Mouse (Mus musculus): Measurements from ENCODE around the gene Zfp982.
"Not testable (repeated sequence)": the region's sequence is repeated elsewhere in the genome, so short reads cannot be mapped to it uniquely, and the experiment has no call there.

Gene Zfp982

DNA sequence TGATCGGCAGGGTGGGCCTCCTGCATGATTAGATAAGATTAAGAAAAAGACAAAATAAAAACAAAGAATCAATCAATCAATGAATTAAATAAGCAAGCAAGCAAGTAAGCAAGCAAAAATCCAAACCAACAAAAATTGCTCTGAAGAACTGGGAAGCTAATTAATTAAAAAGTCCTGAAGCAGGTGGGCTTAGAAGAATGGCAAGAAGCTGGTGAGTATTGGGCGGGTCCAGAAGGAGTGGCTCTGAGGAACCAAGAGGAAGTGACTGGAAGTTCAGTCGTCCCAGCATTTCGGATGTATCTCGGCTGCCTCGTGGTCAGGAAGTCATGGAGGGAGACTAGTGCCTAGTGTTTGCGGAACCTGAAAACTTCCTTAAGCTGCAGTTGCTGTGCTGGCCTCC lies at the start of gene Zfp982:
TSS of gene Zfp982 (plus strand) at position 301 of the 400 bp plus-strand sequence.
- in situ Hi-C loops (cut with MboI, MseI) = not testable (repeated sequence)

DNA sequence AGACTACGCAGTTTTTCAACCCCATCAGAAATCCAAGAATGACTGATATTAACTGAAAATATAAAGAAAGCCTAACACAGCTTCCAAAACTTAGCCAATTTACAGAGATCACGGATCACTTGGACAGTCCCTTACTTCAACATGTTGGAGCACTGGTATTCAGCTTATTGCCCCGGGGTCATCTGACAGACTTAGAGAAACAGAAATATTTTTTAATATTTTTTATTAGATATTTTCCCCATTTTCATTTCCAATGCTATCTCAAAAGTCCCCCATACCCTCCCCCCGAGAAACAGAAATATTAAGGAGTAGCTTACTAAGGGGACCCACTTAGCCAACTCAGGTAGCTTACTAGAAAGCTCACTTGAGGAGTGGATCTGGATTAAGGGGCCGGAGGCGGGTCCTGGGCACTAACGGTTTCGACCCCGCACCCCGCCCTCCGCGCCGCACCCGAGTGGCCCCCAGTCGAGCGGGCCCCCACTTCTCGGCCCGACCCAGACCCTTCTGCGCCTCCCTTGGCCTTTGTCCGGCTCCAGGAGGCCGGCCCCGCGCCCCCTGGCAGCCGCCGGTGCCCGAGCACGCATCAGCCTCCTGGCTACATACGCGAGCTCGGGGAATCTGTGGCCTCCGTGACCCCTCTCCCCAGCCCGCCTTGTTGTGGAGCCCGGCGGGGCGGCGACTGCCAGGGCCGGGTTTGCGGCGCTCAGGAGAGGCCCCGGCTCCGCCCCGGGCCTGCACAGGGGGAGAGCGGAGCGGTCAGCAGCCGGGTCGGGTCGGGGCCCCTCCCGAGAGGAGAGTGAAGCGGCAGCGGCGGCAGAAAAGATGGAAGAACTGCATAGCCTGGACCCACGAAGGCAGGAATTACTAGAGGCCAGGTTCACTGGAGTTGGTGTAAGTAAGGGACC lies 49.3 kb upstream of the Zfp982 start:
- in situ Hi-C loops (cut with MboI, MseI) = loop anchor here (25.0 kb wide), 1 partner anchor 631 kb away; no protein-coding TSS in a partner anchor

DNA sequence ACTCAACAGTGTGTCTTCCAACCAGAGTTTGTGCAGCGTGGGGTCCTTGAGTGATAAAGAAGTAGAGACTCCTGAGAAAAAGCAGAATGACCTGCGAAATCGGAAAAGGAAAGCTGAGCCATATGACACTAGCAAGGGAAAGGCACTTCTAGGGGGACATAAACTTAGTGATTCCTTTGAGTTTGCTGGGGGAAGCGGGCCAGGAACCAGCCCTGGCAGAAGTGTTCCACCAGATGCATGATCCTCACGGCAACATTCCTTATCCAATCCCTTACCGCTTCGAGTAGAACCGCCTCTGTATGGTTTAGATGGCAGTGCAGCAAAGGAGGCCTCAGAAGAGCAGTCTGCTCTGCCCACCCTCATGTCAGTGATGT lies 48.7 kb upstream of the Zfp982 start:
- in situ Hi-C loops (cut with MboI, MseI) = loop anchor here (25.0 kb wide), 1 partner anchor 631 kb away; no protein-coding TSS in a partner anchor

DNA sequence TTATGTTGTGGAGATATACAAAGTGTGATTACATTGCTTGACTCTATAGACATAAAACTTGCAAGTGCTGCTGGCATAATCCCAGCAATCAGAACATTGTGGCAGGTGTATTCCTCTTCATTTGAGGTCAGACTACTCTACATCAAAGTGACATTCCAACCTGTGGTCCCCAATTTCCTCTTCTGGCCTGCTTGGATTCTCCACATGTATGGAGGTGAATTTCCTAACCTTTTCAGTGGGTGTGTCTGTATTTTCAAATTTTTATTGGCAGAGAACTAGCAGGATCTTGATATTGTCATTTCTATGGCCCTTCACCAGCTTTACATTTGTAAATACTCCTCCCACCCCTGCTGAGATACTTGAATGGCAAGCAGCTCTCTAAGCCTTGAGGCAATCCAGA lies 46.8 kb upstream of the Zfp982 start:
- in situ Hi-C loops (cut with MboI, MseI) = loop anchor here (25.0 kb wide), 1 partner anchor 633 kb away; no protein-coding TSS in a partner anchor

DNA sequence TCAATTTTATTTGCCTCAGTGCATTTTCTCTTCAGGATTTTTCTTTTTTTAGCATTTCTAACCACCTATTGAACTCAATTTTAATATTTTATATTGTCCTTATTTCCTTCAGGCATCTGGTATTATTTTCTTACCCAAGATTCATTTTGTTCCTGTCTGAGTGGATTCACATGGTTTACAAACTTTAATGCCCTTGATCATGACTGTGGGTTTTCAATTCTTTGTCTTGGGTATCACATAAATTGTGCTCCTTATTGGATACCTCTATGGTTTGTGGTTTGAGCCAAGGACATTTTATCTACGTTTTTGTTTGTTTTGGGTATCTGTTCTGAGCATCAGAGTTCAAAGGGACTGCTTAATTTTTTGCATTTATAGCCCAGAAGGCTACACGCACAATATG lies 43.9 kb upstream of the Zfp982 start:
- in situ Hi-C loops (cut with MboI, MseI) = loop anchor here (25.0 kb wide), 1 partner anchor 636 kb away; no protein-coding TSS in a partner anchor

DNA sequence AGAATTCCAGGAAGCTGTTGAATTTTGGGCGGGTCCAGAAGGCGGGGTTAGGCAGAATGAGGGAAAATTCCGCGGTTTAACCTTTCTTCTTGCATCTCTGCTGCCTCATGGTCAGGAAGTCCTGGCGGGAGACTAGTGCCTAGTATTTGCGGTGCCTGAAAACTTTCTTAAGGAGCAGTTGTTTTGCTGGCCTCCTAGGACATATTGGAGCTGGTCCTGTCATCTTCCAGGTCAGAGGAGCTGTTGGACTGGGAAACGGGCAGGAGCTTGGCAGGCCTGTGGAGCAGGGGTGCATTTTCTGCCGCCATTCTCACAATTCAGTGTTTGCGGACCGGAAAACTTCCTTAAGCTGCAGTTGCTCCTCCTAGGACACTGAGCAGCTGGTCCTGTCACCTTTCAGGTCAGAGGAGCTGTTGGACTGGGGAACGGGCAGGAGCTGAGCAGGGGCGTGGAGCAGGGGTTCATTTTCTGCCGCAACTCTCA lies 43.1 kb upstream of the Zfp982 start:
- in situ Hi-C loops (cut with MboI, MseI) = loop anchor here (25.0 kb wide), 1 partner anchor 637 kb away; no protein-coding TSS in a partner anchor

DNA sequence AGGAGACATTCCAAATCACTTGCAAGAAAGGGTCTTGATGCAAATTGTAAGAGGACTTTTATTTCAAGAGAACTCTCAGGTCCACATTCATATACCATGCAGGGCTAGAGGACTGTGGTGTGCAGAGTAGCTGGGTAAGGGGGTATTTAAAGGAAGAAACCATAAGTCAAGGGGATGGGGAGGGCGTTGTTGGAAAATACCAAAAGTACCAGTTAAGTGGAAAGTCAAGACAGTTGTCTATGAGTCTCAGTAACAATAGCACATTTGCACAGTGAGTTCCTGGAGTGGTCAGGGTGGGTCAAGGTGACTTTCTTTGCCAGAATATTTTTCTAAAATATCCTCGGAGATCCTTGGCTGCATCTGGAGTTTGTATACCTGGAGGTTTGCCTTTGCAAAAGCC lies 42.2 kb upstream of the Zfp982 start:
- in situ Hi-C loops (cut with MboI, MseI) = loop anchor here (5.0 to 25.0 kb wide), 4 partner anchors 638 to 1665 kb away; partner anchors contain the start of gene Zfp993

DNA sequence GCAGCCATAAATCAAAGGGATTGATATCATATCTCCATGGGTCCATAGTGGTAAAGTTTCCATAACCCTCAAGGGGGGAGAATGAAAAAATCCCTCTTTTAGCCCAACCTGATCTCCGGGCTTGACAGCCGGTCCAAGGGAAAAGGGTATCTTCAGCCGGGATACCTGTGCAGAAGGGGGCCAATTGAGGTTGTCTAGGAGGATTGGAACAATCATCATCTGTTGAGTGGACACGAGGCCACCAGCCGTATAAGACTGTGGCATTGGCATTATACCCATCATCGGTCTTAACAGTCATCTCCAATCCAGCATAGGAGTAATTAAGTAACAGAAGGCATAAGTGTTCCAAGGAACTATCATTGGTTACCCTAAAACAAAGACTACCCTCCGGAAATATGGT lies 25.0 kb upstream of the Zfp982 start:
- in situ Hi-C loops (cut with MboI, MseI) = not testable (repeated sequence)

DNA sequence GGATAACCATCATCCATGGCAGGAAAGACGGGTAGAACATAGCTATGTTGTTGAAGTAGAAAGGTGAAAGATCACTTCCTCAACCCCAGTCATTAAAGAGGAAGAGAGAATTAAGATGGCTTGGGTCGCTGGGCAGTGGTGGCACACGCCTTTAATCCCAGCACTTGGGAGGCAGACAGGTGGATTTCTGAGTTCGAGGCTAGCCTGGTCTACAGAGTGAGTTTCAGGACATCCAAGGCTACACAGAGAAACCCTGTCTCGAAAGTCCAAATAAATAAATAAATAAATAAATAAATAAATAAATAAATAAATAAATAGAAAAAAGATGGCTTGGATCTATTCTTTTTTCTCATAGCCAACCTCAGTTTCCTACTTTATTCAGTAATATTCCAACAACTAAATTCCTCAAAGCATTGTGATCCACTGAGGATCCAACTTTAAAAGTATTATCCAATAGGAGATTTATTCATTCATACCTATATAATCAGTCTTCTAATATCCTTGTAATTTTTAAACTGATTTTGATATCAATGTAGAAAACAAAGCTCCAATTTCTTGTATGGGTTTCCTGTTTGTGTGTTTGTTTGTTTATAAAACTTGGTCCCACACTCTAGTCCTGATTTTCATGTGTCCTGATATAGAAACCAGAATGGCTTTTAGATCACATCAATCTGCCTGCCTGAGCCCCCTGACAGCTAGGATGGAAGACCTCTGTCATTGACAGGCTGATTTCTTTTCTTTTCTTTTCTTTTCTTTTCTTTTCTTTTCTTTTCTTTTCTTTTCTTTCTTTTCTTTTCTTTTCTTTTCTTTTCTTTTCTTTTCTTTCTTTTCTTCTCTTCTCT lies 6.8 kb downstream of the Zfp982 start:
- in situ Hi-C loops (cut with MboI, MseI) = not testable (repeated sequence)

DNA sequence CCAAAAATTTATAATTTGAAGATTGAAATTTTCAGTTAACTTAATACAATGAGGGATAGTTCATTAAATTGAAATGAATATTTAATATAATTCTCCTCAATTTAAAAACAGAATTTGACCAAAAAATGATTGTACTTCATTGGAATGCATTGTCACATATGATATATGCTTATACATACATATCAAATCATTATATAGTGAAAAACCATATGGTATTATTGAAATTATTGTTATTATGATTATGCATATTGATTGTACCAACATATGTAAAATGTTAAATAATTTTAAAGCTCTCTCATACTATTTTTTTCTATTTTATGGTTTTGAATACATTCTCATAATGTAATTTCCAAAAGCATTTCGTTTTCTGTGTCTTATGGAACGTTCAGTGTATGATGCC lies 17.0 kb downstream of the Zfp982 start:
- in situ Hi-C loops (cut with MboI, MseI) = no loop called here

DNA sequence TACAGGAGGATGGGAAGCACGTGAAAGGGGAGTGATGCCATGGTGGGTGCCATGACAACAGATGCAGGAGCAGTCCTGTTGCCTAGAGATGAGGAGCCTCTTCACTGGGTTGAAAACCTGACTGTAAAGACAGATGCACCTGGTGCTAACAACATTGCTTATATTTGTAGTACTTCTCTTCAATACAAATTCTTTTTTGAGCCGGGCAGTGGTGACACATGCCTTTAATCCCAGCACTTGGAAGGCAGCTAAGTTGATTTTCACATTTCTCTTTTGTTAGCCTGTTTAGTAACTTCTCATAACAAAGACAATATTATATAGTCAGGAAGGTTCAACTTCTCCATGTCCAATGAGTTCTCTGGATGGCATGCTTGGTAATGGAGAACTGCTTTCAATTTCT lies 26.8 kb downstream of the Zfp982 start:
- in situ Hi-C loops (cut with MboI, MseI) = loop anchor here (5.0 to 10.0 kb wide), 2 partner anchors 1464 to 1962 kb away; no protein-coding TSS in a partner anchor

DNA sequence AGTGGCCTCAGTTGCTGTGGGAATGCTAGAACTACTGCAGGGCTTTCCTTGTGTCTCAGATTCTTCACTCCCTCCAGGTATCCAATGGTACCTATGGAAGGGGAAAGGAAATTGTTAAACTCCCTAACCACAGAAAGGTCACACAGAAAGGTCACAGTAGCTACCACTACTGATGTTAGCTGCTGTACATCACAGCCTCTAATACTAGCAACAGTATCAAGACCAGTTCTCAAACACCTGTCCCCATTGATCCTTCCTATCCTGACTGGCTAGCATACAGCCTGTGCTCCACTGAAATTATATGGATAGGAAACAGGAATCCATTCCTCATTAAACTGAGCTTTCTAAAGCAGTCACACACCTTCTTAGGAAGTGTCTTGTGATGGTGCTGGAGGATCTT lies 27.9 kb downstream of the Zfp982 start:
- in situ Hi-C loops (cut with MboI, MseI) = loop anchor here (5.0 kb wide), 1 partner anchor 67 kb away; no protein-coding TSS in a partner anchor

DNA sequence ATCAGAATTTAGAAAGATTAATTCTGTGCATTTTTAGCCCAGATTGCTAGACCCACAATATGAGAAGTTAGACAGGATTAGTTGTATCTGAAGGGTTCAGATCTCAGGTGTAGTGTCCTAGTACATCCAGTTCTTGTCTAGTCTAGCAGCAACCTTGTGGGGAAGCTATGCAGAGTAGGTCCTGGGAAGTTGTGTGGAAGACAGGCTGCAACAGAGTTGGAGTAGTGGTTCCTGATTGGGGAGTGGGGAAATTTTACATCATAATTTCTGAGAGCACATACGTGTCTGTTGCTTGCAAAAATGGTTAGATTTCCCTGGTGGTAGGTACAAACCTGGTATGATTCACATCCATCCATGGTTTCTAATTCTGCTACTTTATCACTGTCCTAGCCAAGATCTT lies 32.9 kb downstream of the Zfp982 start:
- in situ Hi-C loops (cut with MboI, MseI) = no loop called here

DNA sequence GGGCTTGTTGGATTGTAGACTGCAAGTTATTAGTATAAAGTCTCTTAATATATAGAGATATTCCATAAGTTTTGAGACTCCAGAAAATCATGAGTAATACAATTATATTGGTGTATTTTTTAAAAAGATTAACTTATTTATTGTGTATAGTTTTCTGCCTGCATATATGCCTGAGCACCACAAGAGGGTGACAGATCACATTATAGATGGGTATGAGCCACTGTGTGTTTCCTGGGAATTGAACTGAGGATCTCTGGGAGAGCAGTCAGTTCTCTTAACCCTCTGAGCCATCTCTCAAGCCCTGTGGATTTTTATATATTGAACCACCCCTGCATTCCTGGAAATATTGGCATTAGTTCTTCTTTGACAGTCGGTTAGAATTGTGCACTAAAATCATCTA lies 38.1 kb downstream of the Zfp982 start:
- in situ Hi-C loops (cut with MboI, MseI) = no loop called here

DNA sequence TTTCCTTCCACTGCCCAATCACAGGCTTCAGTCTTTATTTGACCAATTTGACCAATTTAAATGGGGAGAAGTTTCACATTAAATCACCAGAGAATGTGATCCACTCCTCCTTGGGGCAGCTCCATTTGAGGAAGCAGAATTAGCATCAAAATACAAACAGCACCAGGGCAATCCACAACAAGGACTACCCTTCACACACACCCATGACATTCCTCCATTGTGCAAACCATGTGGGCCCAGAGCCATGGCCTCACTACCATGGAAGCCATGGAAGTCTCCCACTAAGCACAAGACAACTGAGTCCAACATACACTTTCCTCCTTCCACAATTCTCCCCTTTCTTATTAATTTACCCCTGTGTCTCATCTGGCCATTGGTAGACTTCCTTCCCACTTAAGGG lies 43.7 kb downstream of the Zfp982 start:
- in situ Hi-C loops (cut with MboI, MseI) = not testable (repeated sequence)

DNA sequence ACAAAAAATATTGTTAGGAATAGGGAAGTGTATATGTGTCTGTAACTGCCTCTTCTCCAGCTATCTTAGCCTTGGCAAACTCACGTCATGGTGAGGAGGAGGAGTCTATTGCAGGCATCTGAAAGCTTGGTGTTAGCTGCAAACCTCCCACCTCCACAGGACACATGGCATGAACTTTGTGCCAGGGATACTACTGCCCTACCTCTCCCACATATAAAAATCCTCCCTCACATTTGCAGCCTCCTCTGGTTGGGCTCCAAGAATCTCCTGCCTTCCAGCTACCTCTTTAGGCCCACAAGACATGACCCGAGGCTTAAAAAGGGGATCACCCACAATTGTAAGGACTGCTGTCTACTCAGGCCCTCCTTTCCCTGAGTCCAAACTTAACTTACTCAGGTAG lies 45.5 kb downstream of the Zfp982 start:
- in situ Hi-C loops (cut with MboI, MseI) = no loop called here

DNA sequence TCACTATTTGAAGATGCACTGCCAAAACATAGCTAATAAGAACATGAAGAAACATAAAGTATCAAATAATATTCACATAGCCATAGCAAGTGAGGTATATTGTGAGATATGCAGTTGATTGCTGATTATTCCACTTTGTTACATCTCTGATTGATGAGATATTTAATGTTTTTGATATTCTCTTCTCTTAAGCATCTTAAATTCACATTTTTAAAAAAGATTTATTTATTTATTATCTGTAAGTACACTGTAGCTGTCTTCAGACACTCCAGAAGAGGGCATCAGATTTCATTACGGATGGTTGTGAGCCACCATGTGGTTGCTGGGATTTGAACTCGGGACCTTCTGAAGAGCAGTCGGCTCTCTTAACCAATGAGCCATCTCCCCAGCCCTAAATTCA lies 47.7 kb downstream of the Zfp982 start, which contains the start of gene Gm16503:
TSS of gene Gm16503 (plus strand) at position 301 of the 400 bp plus-strand sequence.
- in situ Hi-C loops (cut with MboI, MseI) = not testable (repeated sequence)

DNA sequence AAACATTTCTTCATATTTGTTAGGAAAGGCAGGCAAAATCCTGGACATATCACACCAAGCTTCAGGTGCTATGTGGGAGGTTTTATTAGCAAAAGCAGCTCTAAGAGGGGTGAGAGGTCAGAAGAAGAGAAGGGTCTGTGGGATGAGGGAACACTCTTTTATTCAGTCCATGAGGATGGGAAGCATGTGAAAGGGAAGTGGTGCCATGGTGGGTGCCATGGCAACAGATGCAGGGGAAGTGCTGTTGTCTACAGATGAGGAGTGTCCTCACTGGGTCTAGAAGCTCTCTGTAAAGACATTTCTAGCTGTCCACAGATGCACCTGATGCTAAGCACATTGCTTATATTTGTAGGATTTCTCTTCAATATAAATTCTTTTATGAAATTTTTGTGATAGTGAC lies 48.9 kb downstream of the Zfp982 start:
- in situ Hi-C loops (cut with MboI, MseI) = no loop called here

DNA sequence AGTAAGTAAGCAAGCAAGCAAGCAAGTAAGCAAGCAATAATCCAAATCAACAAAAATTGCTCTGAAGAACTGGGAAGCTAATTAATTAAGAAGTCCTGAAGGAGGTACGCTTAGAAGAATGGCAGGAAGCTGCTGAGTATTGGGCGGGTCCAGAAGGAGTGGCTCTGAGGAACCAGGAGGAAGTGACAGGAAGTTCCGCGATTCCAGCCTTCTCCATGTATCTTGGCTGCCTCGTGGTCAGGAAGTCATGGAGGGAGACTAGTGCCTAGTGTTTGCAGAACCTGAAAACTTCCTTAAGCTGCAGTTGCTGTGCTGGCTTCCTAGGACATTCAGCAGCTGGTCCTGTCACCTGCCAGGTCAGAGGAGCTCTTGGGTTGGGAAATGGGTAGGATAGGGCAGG lies 60.9 kb downstream of the Zfp982 start, which contains the start of gene Zfp985:
TSS of gene Zfp985 (plus strand) at position 207 of the 400 bp plus-strand sequence.
- in situ Hi-C loops (cut with MboI, MseI) = not testable (repeated sequence)

DNA sequence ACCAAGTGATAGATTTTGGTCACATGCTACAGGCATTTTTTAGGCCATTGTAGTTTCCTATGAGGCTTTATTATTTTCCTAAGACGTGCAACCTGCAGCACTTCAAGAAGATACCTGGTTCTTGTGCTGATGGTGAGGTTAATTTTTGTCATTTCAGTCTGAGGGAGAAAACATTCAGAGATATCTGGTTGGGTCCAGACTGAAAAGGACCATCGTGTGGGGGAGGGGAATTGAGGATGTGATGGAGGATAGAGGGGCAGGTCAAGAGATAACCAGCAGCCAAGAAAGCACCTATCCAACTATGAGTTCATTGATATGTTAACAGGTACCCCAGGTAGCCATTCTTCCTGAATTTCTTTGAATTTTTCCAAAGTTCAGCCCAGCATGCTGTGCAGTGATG lies 62.1 kb downstream of the Zfp982 start:
- in situ Hi-C loops (cut with MboI, MseI) = not testable (repeated sequence)

DNA sequence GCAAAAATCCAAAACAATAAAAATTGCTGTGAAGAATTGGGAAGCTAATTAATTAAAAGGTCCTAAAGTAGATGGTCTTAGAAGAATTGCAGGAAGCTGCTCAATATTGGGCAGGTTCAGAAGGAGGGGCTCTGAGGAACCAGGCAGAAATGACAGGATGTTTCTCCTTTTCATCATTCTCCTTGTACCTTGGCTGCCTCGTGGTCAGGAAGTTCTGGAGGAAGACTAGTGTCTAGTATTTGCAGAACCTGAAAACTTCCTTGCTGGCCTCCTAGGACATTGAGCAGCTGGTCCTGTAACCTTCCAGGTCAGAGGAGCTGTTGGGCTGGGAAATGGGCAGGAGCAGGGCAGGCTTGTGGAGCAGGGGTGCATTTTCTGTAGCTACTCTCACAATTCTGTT lies 64.7 kb downstream of the Zfp982 start:
- in situ Hi-C loops (cut with MboI, MseI) = not testable (repeated sequence)

DNA sequence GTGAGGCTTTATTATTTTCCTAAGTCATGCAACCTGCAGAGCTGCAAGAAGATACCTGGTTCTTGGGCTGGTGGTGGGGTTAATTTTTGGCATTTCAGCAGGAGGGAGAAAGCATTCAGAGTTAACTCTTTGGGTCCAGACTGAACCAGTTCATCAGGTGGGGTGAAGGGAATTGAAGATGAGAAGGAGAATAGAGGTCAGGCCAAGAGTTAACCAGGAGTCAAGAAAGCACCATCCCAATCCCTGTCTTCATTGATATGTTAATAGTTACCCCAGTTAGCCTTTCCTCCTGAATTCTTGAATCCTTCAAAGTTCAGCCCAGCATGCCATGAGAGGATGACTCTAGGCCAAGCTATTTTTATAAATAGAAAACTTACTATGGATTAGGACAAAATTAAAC lies 65.8 kb downstream of the Zfp982 start:
- in situ Hi-C loops (cut with MboI, MseI) = not testable (repeated sequence)
